Mouse (Mus musculus) hindbrain, embryonic 10.5 days (tissue): ENCODE results near the gene 2210011C24Rik. TPM values are rescaled to one million over a fixed set of nuclear protein-coding genes. Genes with fewer than 3 reads are reported as not detected.
A peak's percentile ranks its signal among the peaks of the same experiment; 100 is the strongest.

ENCODE experiments used
- DNase-seq: peaks from one replicate; pipeline ENCODE4 v3.0.0-alpha.2; 2017; ENCODE audit warnings: low spot score
- H3K27ac ChIP-seq: fragments of 300-500 bp; sonication (generic); 2 replicates; pipeline ENCODE4 v1.5.1; 2016; ENCODE audit warnings: mild to moderate bottlenecking, moderate library complexity
- H3K27me3 ChIP-seq: fragments of 300-500 bp; sonication (generic); 2 replicates; pipeline ENCODE4 v1.6.1; 2016; ENCODE audit warnings: mild to moderate bottlenecking; ENCODE audit not compliant: poor library complexity, insufficient read depth, severe bottlenecking
- H3K36me3 ChIP-seq: fragments of 300-500 bp; sonication (generic); 2 replicates; pipeline ENCODE4 v1.6.1; 2016; ENCODE audit warnings: mild to moderate bottlenecking, moderate library complexity
- H3K4me1 ChIP-seq: fragments of 300-500 bp; sonication (generic); replicated peaks from 2 replicates; pipeline ENCODE4 v1.6.1; 2016; ENCODE audit warnings: mild to moderate bottlenecking
- H3K4me3 ChIP-seq: fragments of 300-500 bp; sonication (generic); 2 replicates; pipeline ENCODE4 v1.5.1; 2016; ENCODE audit warnings: mild to moderate bottlenecking, moderate library complexity
- H3K9me3 ChIP-seq: fragments of 300-500 bp; sonication (generic); 2 replicates; pipeline ENCODE4 v1.6.1; 2016; ENCODE audit warnings: mild to moderate bottlenecking, moderate library complexity
- WGBS: fragments of 180-500 bp; shearing (Covaris S2); methylation state at CpG from one replicate; pipeline ENCODE4 v1.1.7; 2016; 5-methylcytosine and 5-hydroxymethylcytosine counted together
- polyA plus RNA-seq: library from polyadenylated mRNA; unstranded; fragments of >200 nt; fragmentation: Nextera tagmentation; extraction: Ambion mirVana; gene quantifications from 2 replicates; pipeline ENCODE4 v1.2.1, GENCODE M21; 2016

Gene 2210011C24Rik
- polyA plus RNA-seq, 1 experiment from 2014 or later = not detected

DNA sequence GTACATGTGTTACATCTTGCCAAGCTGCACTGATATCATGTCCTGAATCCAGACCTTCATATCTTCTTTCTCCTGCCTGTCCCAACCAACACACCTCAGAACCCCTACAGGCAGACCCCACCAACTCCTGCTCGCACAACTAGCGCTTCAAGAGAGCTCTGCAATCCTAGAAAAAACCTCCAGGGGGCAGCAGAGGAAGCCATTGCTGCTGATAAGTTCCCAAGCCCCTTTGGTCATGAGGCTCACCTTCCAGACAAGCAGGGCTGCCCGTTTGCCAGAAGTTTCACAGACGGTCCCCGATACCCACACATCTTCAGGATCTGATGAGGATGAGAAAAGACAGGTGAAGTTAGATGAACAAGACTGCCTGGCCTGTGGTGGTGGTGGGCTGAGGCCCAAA is 27.1 kb upstream of the 2210011C24Rik start:
- no peaks in the 10 kb centered on the region for H3K9me3 ChIP-seq
- H3K27me3 ChIP-seq = peaks cover 78% of the 10 kb centered on the region
- DNase-seq = peak; percentile 84
- WGBS = 15% methylated on average over 5 of the region's 5 CpGs
- no peaks in the 10 kb centered on the region for H3K36me3 ChIP-seq
- no peak overlapping the region for H3K27ac ChIP-seq
- peaks cover 19% of the 10 kb centered on the region for H3K4me1 ChIP-seq
- H3K4me3 ChIP-seq = no peak overlapping the region

DNA sequence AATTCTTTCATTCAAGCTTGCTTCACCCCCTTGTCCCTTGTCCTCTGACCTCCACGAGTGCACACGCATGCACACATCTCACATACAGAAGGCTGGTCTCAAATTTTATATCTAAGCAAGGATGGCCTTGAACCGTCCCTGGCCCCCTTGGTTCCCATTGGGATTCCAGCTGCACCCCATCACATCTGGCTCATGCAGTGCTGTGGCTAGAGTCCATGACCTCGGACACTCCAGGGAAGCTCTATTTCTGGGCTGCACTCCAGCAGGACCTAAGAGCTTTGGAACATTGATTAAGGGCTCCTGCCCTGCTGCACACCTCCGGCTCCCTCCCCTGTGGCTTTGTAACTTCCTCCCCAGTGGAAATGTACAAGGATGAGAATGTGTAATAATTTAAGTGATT is 26.0 kb upstream of the 2210011C24Rik start:
- H3K27ac ChIP-seq = no peak overlapping the region
- no peak for DNase-seq
- H3K4me3 ChIP-seq = no peak overlapping the region
- H3K9me3 ChIP-seq = no peaks in the 10 kb centered on the region
- H3K27me3 ChIP-seq = peaks cover 77% of the 10 kb centered on the region
- H3K4me1 ChIP-seq = peaks cover 16% of the 10 kb centered on the region
- no peaks in the 10 kb centered on the region for H3K36me3 ChIP-seq
- 83% methylated on average over 5 of the region's 5 CpGs for WGBS

DNA sequence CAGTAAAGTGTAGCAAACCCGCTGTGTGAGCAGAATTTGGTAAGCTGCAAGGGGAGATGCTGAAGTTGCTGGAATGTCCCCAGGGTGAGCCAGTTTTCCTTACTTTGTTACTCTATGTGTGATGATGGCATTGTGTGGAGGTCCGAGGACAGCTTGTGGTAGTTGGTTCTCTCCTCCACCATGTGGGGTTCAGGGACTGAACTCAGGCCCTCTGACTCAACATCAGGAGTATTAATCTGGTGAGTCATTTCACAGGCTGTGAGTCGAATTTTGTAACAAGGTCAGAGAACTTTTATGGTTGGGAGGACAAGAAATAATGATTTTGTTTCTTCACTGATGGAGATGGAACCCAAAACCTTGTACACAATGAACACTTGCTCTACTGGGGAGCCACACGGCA is 20.8 kb upstream of the 2210011C24Rik start:
- Histone ChIP-seq H3K27ac (no peak overlapping the region), H3K27me3 (peaks cover 42% of the 10 kb centered on the region)
- 81% methylated on average over 4 of the region's 4 CpGs for WGBS

GRCm38 (mm10) chr8:84029272-84029671 is 17.3 kb upstream of the 2210011C24Rik start:
- H3K9me3 ChIP-seq = no peaks in the 10 kb centered on the region
- H3K4me3 ChIP-seq = no peak overlapping the region
- H3K27me3 ChIP-seq = peaks cover 59% of the 10 kb centered on the region
- no peaks in the 10 kb centered on the region for H3K36me3 ChIP-seq
- WGBS = 89% methylated on average over 5 of the region's 5 CpGs
- H3K4me1 ChIP-seq = peaks cover 29% of the 10 kb centered on the region
- no peak overlapping the region for H3K27ac ChIP-seq
- no peak for DNase-seq

More for the DNA sequence above, 20.8 kb upstream of the 2210011C24Rik start:
- Histone ChIP-seq H3K9me3 (no peaks in the 10 kb centered on the region), H3K4me1 (0 out of 2 replicates have a peak, but pooled peaks cover 6% of the 10 kb centered on the region), H3K4me3 (no peak overlapping the region), H3K36me3 (no peaks in the 10 kb centered on the region)
- no peak for DNase-seq

GRCm38 (mm10) chr8:84027449-84027848 is 15.5 kb upstream of the 2210011C24Rik start:
- 11% methylated on average over 10 of the region's 10 CpGs for WGBS
- Histone ChIP-seq H3K9me3 (no peaks in the 10 kb centered on the region), H3K27ac (no peak overlapping the region)

DNA sequence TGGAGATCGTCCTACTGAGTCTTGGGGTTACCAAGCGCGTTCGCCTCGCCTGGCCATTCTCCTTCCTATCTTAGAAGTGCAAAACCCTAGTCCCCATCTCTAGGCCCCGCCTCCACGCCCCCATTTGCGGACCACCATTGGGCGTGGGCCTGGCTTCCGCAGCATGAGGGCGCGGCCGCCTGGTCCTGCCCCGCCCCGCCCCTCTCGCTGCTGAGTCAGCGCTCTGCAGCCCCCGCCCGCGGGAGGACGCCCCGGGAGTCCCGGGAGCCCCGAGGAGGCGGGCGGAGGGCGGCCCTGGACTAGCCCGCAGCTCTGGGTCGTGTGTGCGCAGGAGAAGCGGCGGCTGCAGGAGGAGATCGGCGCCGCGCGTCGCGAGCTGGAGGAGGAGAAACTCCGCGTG is 13.9 kb upstream of the 2210011C24Rik start:
- peaks cover 57% of the 10 kb centered on the region for H3K4me1 ChIP-seq
- peak; percentile 77 for DNase-seq
- H3K9me3 ChIP-seq = no peaks in the 10 kb centered on the region
- no peaks in the 10 kb centered on the region for H3K36me3 ChIP-seq
- peak overlapping the region; percentile 81 for H3K27ac ChIP-seq
- peaks cover 79% of the 10 kb centered on the region for H3K27me3 ChIP-seq
- H3K4me3 ChIP-seq = peak overlapping the region; percentile 63
- under 1% methylated on average over 41 of the region's 41 CpGs for WGBS

More at GRCm38 (mm10) chr8:84027449-84027848, 15.5 kb upstream of the 2210011C24Rik start:
- DNase-seq = no peak
- Histone ChIP-seq H3K27me3 (peaks cover 63% of the 10 kb centered on the region), H3K36me3 (no peaks in the 10 kb centered on the region), H3K4me3 (no peak overlapping the region), H3K4me1 (peaks cover 42% of the 10 kb centered on the region)

DNA sequence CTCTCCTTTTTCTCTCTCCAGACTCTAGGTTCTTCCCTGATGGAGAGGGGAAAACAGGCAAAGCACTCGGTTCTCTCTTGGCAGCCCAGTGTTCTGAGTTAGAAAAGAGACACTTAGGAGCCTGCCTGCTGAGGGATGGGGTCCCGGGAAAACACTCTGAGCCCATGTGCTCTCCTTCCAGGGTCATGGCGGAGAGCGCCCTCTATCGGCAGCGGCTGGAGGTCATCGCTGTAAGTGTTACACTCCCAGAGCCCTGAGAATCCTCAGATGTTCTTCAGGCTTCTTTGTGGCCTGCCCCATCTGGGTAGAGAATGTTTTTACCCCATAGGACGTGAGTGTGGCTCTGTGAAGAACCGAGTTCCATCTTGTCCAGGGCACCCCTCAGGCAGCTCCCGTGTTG is 12.2 kb upstream of the 2210011C24Rik start:
- no peak overlapping the region for H3K27ac ChIP-seq
- H3K4me3 ChIP-seq = no peak overlapping the region
- H3K4me1 ChIP-seq = peaks cover 58% of the 10 kb centered on the region
- peak; percentile 76 for DNase-seq
- H3K27me3 ChIP-seq = peaks cover 95% of the 10 kb centered on the region
- H3K36me3 ChIP-seq = no peaks in the 10 kb centered on the region
- 12% methylated on average over 10 of the region's 10 CpGs for WGBS
- H3K9me3 ChIP-seq = no peaks in the 10 kb centered on the region

DNA sequence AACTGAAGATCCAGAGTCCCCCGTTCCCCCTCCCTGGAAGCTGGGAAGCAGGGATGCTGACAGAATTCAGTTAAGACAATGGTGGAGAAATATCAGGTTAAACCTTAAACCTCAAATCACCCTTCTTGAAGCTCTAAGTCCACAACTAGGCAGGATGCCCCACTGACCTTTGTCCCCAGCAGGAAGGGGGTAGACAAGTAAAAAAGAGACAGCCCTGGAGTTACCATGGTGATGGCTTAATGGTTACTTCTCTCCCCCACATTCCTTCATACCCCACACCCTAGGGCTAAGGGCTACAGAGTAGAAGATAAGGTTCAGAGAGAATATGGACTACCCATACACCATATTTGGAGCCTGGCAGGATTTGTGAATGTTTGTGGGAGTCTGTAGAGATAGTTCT is 11.7 kb upstream of the 2210011C24Rik start:
- 67% methylated on average over 1 of the region's 1 CpGs for WGBS

DNA sequence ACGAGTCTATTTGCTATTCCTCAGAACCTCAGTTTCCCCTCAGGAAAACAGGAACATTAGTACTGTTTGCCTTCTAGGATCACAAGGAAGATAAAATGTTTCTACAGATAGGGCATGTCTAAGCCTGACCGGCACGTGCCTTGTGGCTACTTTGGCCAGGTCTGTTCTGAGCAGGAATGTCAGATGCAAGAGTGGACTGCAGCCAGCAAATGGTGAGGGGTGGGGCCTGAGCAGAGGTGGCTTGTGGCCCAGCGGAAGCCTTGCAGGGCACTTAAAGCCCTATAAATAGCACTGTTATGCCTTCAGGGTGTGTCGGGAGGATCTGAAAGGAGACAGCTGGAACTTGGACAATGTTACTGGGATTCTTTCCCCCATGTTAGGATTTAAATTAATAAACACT is 11.1 kb upstream of the 2210011C24Rik start:
- H3K27me3 ChIP-seq = peaks cover 88% of the 10 kb centered on the region
- H3K9me3 ChIP-seq = no peaks in the 10 kb centered on the region
- H3K4me3 ChIP-seq = no peak overlapping the region
- H3K27ac ChIP-seq = no peak overlapping the region
- 58% methylated on average over 5 of the region's 5 CpGs for WGBS
- H3K4me1 ChIP-seq = peaks cover 53% of the 10 kb centered on the region
- no peaks in the 10 kb centered on the region for H3K36me3 ChIP-seq
- no peak for DNase-seq

More for the DNA sequence above, 11.7 kb upstream of the 2210011C24Rik start:
- no peaks in the 10 kb centered on the region for H3K36me3 ChIP-seq
- H3K4me3 ChIP-seq = no peak overlapping the region
- peaks cover 58% of the 10 kb centered on the region for H3K4me1 ChIP-seq
- H3K27me3 ChIP-seq = peaks cover 90% of the 10 kb centered on the region
- H3K27ac ChIP-seq = no peak overlapping the region
- H3K9me3 ChIP-seq = no peaks in the 10 kb centered on the region
- no peak for DNase-seq

DNA sequence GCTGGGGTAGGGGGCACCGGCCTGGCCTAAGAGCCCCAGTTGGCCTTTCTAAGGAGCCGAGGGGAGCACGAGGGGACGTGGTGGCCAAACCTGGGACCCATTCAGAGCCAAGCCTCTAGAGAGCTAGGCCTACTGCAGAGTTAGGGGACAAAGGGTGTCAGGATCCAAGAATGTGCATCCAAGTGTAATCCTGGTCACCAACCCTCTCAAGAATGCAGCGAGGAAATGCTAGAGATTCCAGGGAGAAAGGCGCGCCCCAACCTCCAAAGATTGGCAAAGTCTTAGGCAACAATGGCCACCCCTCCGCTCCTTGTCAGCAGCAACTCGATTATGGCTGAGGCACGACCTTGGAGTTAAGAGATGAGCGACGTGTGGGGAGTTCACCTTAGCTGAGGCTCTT is 9.6 kb upstream of the 2210011C24Rik start:
- peaks cover 78% of the 10 kb centered on the region for H3K27me3 ChIP-seq
- DNase-seq = no peak

GRCm38 (mm10) chr8:84021096-84021495 is 9.1 kb upstream of the 2210011C24Rik start, which contains the start of gene Palm3:
Gene Palm3 (plus strand): TSS chr8:84021471.
- Histone ChIP-seq H3K36me3 (no peaks in the 10 kb centered on the region), H3K27me3 (peaks cover 74% of the 10 kb centered on the region), H3K27ac (peak within 1 kb of the TSS; percentile 19), H3K4me3 (peak within 1 kb of the TSS; percentile 29), H3K4me1 (peaks cover 37% of the 10 kb centered on the region), H3K9me3 (peaks cover 1% of the 10 kb centered on the region; the same call in 1 of the 2 replicates)
- 7% methylated on average over 18 of the region's 18 CpGs for WGBS
- DNase-seq = peak; percentile 30

More for the DNA sequence above, 9.6 kb upstream of the 2210011C24Rik start:
- Histone ChIP-seq H3K27ac (peak overlapping the region; percentile 19), H3K4me1 (peaks cover 42% of the 10 kb centered on the region), H3K4me3 (peak overlapping the region; percentile 29), H3K36me3 (no peaks in the 10 kb centered on the region), H3K9me3 (no peaks in the 10 kb centered on the region)
- WGBS = 44% methylated on average over 12 of the region's 12 CpGs

GRCm38 (mm10) chr8:84019738-84020137 is 7.8 kb upstream of the 2210011C24Rik start:
- Histone ChIP-seq H3K36me3 (no peaks in the 10 kb centered on the region), H3K9me3 (peaks cover 5% of the 10 kb centered on the region; the same call in 1 of the 2 replicates), H3K4me1 (peaks cover 29% of the 10 kb centered on the region), H3K27me3 (peaks cover 70% of the 10 kb centered on the region), H3K4me3 (no peak overlapping the region), H3K27ac (no peak overlapping the region)
- WGBS = 87% methylated on average over 9 of the region's 9 CpGs
- no peak for DNase-seq

- H3K4me3 ChIP-seq = no peak overlapping the region
Measured at GRCm38 (mm10) chr8:84015833-84016232, 3.9 kb upstream of the 2210011C24Rik start.

More at GRCm38 (mm10) chr8:84015833-84016232, 3.9 kb upstream of the 2210011C24Rik start:
- Histone ChIP-seq H3K9me3 (peaks cover 5% of the 10 kb centered on the region; the same call in 1 of the 2 replicates), H3K4me1 (peaks cover 23% of the 10 kb centered on the region), H3K27ac (no peak overlapping the region), H3K27me3 (peaks cover 73% of the 10 kb centered on the region), H3K36me3 (no peaks in the 10 kb centered on the region)
- no peak for DNase-seq
- WGBS = 93% methylated on average over 5 of the region's 5 CpGs
